Mouse (Mus musculus) liver, adult 2 months (tissue): ENCODE data around the gene Scyl2.

Source experiments
- CTCF ChIP-seq: fragments of 200-500 bp; IDR thresholded peaks from 2 replicates; pipeline ENCODE4 v1.5.1; 2011; ENCODE audit warnings: low read depth, low read length, control low read depth
- POLR2A ChIP-seq: fragments of 200-500 bp; IDR thresholded peaks from 2 replicates; pipeline ENCODE4 v1.6.1; 2011; ENCODE audit warnings: low read length, control low read depth; ENCODE audit not compliant: insufficient read depth; ENCODE audit errors: extremely low read depth

DNA sequence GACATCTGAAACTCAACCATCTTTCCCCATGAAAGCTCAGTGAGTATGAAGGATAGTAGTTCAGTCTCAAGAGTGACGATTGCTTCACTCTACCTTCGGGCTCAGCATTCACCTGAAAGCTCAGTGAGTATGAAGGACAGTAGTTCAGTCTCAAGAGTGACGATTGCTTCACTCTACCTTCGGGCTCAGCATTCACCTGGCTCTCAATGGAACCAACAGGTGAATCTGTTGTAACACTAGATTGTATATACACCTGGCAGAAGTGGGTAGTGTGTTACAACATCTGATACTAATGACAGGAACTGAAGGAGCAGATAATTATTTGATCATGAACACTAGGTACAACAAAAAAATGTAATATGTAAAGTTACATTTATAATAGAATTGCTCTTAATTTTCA, 4.4 kb downstream of the Scyl2 start:
- TF ChIP-seq CTCF (no peak), POLR2A (no peak)
